Comparison of ENCODE assay signal across 10 mouse cellular contexts in the genomic region with DNA sequence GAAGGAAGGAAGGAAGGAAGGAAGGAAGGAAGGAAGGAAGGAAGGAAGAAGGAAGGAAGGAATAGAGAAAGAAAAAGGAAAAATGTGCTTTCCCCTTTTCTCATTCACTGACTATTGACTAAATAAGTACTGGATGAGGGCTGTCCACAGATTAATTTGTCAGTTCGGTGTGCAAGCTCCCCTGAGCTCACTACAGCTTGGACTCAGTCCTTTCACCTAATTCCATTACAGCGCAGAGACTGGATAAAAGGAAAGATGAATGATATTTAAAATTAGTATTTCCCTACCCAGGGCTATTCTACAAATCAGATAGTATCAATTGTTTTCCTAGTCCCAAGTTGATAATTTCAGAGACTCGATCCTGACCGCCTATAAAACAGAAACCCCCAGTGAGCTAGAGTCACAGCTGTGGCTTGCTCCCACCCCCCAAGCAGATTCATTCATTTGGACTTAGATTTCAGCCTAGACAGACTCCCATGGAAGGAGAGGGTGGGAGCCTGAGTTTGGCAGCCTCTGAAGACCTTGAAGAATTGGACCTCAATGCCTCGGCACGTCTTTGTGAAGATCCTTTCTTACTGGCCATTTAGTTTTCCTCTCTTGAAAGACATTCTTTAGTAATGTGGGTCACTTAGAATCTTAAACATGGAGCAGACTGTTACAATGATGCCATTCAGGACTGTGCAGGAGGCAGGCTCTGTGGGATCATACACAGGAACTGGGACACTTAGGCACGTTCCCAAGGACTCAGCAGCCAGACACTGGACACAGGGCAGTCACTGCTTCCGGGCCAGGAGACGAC.
DNase-seq lines count a peak whose midpoint lies in the region; ATAC-seq lines count a peak whose summit lies in the region.
"Had no signal": no experiment of that assay in that cellular context is flagged by ENCODE, and none has a peak within 500 bp of the region (broad histone marks: within the 10 kb centered on the region; RNA-seq: fewer than 3 reads in every experiment).

No protein-coding gene starts in this region.

- H3K27me3 ChIP-seq in hindbrain, embryonic 11.5 days (ENCODE audit: control insufficient read depth, insufficient read depth, low read length): no peaks in the 10 kb centered on the region
- no peaks in the 10 kb centered on the region for H3K27me3 ChIP-seq in neural tube, embryonic 14.5 days (ENCODE audit: control insufficient read depth, insufficient read depth, low read length)
- H3K27me3 ChIP-seq: liver, embryonic 12.5 days had no signal

- H3K4me3 ChIP-seq in hindbrain, embryonic 11.5 days (ENCODE audit: low read depth, low read length): no peak overlapping the region
- H3K4me3 ChIP-seq in neural tube, embryonic 14.5 days (ENCODE audit: low read depth, low read length): no peak overlapping the region
- H3K4me3 ChIP-seq: liver, embryonic 12.5 days had no signal

- ATAC-seq in frontal cortex, adult (ENCODE audit: low TSS enrichment): 0 out of 2 replicates have a peak, but pooled peaks have one; percentile 6
- peak; percentile 93 for ATAC-seq in hindbrain, embryonic 11.5 days (ENCODE audit: low FRiP score)
- peak; percentile 91 for ATAC-seq in neural tube, embryonic 14.5 days (ENCODE audit: low read depth)
- ATAC-seq in inflammation-experienced regulatory T-cells, adult 6 months: no peak
- ATAC-seq: liver, embryonic 12.5 days had no signal

- no peak overlapping the region for H3K9ac ChIP-seq in hindbrain, embryonic 11.5 days (ENCODE audit: low read depth, low read length)
- H3K9ac ChIP-seq in neural tube, embryonic 14.5 days (replicated peaks; ENCODE audit: low read depth, low read length): no peak overlapping the region
- H3K9ac ChIP-seq: liver, embryonic 12.5 days had no signal

- 45% methylated on average over 9 of the region's 9 CpGs for WGBS in hindbrain, embryonic 11.5 days
- WGBS in neural tube, embryonic 14.5 days: 28% methylated on average over 9 of the region's 9 CpGs

- no peaks in the 10 kb centered on the region for H3K4me1 ChIP-seq in hindbrain, embryonic 11.5 days (replicated peaks; ENCODE audit: control insufficient read depth, insufficient read depth, low read length)
- 0 out of 2 replicates have a peak, but pooled peaks cover 3% of the 10 kb centered on the region for H3K4me1 ChIP-seq in neural tube, embryonic 14.5 days (ENCODE audit: control insufficient read depth, insufficient read depth, low read length)
- H3K4me1 ChIP-seq: liver, embryonic 12.5 days had no signal

- no peak overlapping the region for H3K4me2 ChIP-seq in hindbrain, embryonic 11.5 days (replicated peaks; ENCODE audit: low read depth, low read length)
- H3K4me2 ChIP-seq in neural tube, embryonic 14.5 days (ENCODE audit: low read depth, low read length): no peak overlapping the region
- H3K4me2 ChIP-seq: liver, embryonic 12.5 days had no signal

- H3K9me3 ChIP-seq in hindbrain, embryonic 11.5 days (ENCODE audit: control insufficient read depth, low read length): no peaks in the 10 kb centered on the region
- no peaks in the 10 kb centered on the region for H3K9me3 ChIP-seq in neural tube, embryonic 14.5 days (ENCODE audit: control insufficient read depth, low read length)
- H3K9me3 ChIP-seq: liver, embryonic 12.5 days had no signal

- H3K27ac ChIP-seq in hindbrain, embryonic 11.5 days (ENCODE audit: low read depth, low read length): peak overlapping the region; percentile 59; the same call in 1 of the 2 replicates
- H3K27ac ChIP-seq in neural tube, embryonic 14.5 days (ENCODE audit: low read depth, low read length): 0 out of 2 replicates have a peak overlapping the region, but pooled peaks have one; percentile 41
- H3K27ac ChIP-seq: liver, embryonic 12.5 days had no signal

- DNase-seq in frontal cortex, postnatal 25 days (ENCODE audit: low spot score in 2 of 2): no peak
- DNase-seq in right cerebral cortex, postnatal 36 days (ENCODE audit: low spot score in 2 of 2): peak; percentile 5 to 27
- no peak for DNase-seq in right cerebral cortex, adult 18-20 months
- peak; percentile 48 for DNase-seq in hindbrain, embryonic 11.5 days (ENCODE audit: low spot score)
- DNase-seq in spleen, adult 12 weeks (ENCODE audit: low spot score): no peak
- DNase-seq: kidney, adult 8-10 months had no signal

- H3K36me3 ChIP-seq in hindbrain, embryonic 11.5 days (ENCODE audit: control insufficient read depth, insufficient read depth, low read length): no peaks in the 10 kb centered on the region
- no peaks in the 10 kb centered on the region for H3K36me3 ChIP-seq in neural tube, embryonic 14.5 days (ENCODE audit: control insufficient read depth, insufficient read depth, low read length)
- H3K36me3 ChIP-seq: liver, embryonic 12.5 days had no signal

Comparison
In these comparisons a context has a peak if more than half of its experiments do, and no peak if none do; other contexts are left out.
1. DNase-seq: peak in right cerebral cortex, postnatal 36 days (2 of 2) and hindbrain, embryonic 11.5 days (single experiment); none in frontal cortex, postnatal 25 days (0 of 2), right cerebral cortex, adult 18-20 months (single experiment) and spleen, adult 12 weeks (single experiment).